Mouse (Mus musculus): Measurements from ENCODE around the gene Neurog3. TPM values are rescaled to one million over a fixed set of nuclear protein-coding genes. Genes with fewer than 3 reads are reported as not detected.

Gene Neurog3
- polyA plus RNA-seq, 1 experiment, result not detected

DNA sequence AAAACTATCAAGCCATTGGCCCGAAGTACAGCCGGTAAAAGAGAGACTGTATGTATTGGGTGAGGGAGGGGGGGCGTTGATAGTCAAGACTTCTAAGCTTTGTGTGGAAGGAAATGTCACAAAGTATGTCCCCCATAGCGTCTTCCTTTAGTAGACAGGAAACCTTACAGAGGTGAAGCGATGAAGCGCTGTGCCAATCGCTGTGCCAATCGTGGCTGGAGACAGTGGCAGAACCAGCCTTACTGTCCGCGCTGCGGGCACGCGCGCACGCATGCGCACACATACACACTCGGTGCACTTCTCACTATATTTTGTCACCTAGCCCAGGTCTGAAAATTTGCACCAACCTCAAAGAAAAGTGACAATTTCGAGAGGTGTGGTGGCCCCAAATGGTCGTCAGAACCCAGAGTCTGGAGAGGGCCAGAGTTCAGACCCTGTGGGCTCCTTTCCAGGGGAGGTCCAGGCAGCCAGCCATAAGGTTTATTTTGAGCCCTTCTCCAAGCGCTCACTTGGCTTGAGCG is 5.1 kb upstream of the Neurog3 start:
- no peak for TF ChIP-seq USF1 (IDR thresholded peaks at IDR 0.05; ENCODE audit: low read depth)
- TF ChIP-seq MYOD1 (IDR thresholded peaks at IDR 0.05; ENCODE audit: control insufficient read depth, insufficient read length, low read depth), result no peak
- no peak for TF ChIP-seq FOSL1 (IDR thresholded peaks at IDR 0.05; ENCODE audit: insufficient read depth, low read length, poor library complexity, severe bottlenecking)
- TF ChIP-seq CTCF (IDR thresholded peaks at IDR 0.05; ENCODE audit: control insufficient read depth, insufficient read depth, insufficient read length), result no peak
- no peak for TF ChIP-seq MYOG (IDR thresholded peaks at IDR 0.05; ENCODE audit: control insufficient read depth, extremely low read depth, insufficient read length)
- TF ChIP-seq CEBPB (IDR thresholded peaks at IDR 0.05; ENCODE audit: low read depth), result no peak
- TF ChIP-seq MAX (IDR thresholded peaks at IDR 0.05), result no peak

DNA sequence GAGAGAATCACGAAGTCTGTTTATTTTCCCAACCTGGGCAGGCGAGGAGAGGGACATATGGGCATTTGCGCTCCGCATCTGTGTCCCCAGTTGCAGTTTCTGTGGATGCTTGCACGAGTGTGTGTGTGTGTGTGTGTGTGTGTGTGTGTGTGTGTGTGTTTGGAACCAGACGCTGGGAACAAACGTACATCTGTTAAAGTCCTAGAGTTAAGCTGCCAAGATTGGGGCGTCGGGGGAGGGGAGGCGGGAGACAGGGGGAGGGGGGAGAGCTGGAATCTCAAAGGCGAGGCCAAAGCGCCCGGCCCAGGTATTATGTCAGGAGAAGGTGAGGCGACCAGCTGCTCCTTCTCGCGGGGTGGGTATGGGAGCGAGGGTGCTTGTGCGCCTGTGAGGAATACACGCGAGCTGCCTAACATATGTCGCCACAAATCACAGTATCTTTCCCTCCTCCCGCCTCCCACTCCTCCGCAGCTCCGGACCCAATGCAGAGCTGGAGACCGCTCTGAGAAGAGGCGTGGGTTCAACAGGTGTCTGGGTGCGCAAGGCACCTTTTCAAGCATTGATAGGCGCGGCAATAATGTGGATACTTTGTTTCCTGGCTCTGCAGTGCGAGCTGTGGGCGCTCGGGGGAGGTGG is 4.5 kb upstream of the Neurog3 start:
- Histone ChIP-seq H3K36me3 (ENCODE audit: control insufficient read depth, insufficient read depth) (no peaks in the 10 kb centered on the region), H3K79me2 (ENCODE audit: control insufficient read depth, insufficient read depth) (no peaks in the 10 kb centered on the region), H3ac (ENCODE audit: control insufficient read depth, insufficient read length, low read depth) (no peak overlapping the region), H3K27me3 (ENCODE audit: control insufficient read depth, insufficient read depth, insufficient read length) (peaks cover 32% of the 10 kb centered on the region), H3K4me3 (ENCODE audit: insufficient read depth, poor library complexity, severe bottlenecking) (no peak overlapping the region), H3K79me3 (ENCODE audit: low read depth) (no peaks in the 10 kb centered on the region)
- TF ChIP-seq FOSL1 (IDR thresholded peaks at IDR 0.05; ENCODE audit: insufficient read depth, low read length, poor library complexity, severe bottlenecking) (no peak), MYOG (IDR thresholded peaks at IDR 0.05; ENCODE audit: control insufficient read depth, extremely low read depth, insufficient read length) (no peak), CTCF (IDR thresholded peaks at IDR 0.05; ENCODE audit: control insufficient read depth, insufficient read depth, insufficient read length) (no peak), USF1 (IDR thresholded peaks at IDR 0.05; ENCODE audit: low read depth) (no peak), MAX (IDR thresholded peaks at IDR 0.05) (no peak), MYOD1 (IDR thresholded peaks at IDR 0.05; ENCODE audit: control insufficient read depth, insufficient read length, low read depth) (no peak), CEBPB (IDR thresholded peaks at IDR 0.05; ENCODE audit: low read depth) (no peak)

More for the DNA sequence above, 5.1 kb upstream of the Neurog3 start:
- Histone ChIP-seq H3ac (ENCODE audit: control insufficient read depth, insufficient read length, low read depth) (no peak overlapping the region), H3K79me3 (ENCODE audit: low read depth) (no peaks in the 10 kb centered on the region), H3K27me3 (ENCODE audit: control insufficient read depth, insufficient read depth, insufficient read length) (peaks cover 25% of the 10 kb centered on the region), H3K4me3 (ENCODE audit: insufficient read depth, poor library complexity, severe bottlenecking) (no peak overlapping the region), H3K79me2 (ENCODE audit: control insufficient read depth, insufficient read depth) (no peaks in the 10 kb centered on the region), H3K36me3 (ENCODE audit: control insufficient read depth, insufficient read depth) (no peaks in the 10 kb centered on the region)

DNA sequence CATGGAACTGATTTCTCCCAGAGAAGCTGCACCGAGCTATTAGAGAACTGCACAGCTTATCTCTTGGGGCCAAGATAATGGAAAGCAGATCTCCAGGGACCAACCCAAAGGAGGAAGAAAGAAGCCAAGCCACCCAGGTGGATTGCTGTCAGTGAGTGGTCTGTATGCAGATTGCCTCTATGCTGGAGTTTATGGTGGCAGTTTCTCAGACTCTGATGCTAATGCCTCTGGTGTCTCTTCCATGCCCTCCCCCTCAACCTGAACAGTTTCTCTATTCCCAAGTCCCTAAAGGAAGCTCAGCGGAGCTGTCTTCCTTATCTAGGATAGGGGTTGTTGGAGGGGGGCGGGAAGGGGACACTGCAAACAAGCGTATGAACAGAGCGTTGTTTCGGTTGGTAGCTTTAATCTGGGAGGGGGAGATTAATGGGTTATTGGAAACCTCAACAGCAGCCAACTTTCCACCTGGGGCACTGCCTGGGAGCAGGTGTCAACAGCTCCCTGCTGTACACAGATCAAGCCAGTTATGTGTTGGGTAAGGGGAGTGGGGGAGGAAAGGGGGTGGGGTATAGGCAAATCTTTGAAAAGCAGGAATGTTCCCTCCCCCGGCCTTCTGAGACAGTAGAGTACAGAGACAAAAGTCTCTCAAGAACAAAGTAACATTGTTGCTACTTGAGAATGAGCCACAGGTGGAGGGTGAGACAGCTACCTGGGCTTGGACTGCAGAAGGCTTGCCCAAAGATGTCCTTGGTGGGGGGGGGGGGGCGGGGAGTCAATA is 3.0 kb downstream of the Neurog3 start:
- TF ChIP-seq CEBPB (IDR thresholded peaks at IDR 0.05; ENCODE audit: low read depth), result no peak
- no peak for TF ChIP-seq CTCF (IDR thresholded peaks at IDR 0.05; ENCODE audit: control insufficient read depth, insufficient read depth, insufficient read length)
- TF ChIP-seq USF1 (IDR thresholded peaks at IDR 0.05; ENCODE audit: low read depth), result no peak
- TF ChIP-seq MAX (IDR thresholded peaks at IDR 0.05), result no peak
- no peak for TF ChIP-seq MYOG (IDR thresholded peaks at IDR 0.05; ENCODE audit: control insufficient read depth, extremely low read depth, insufficient read length)
- no peak for TF ChIP-seq MYOD1 (IDR thresholded peaks at IDR 0.05; ENCODE audit: control insufficient read depth, insufficient read length, low read depth)
- no peak for TF ChIP-seq FOSL1 (IDR thresholded peaks at IDR 0.05; ENCODE audit: insufficient read depth, low read length, poor library complexity, severe bottlenecking)
- no peak overlapping the region for H3K4me3 ChIP-seq (ENCODE audit: insufficient read depth, poor library complexity, severe bottlenecking)
- no peaks in the 10 kb centered on the region for H3K79me3 ChIP-seq (ENCODE audit: low read depth)
- no peaks in the 10 kb centered on the region for H3K79me2 ChIP-seq (ENCODE audit: control insufficient read depth, insufficient read depth)
- H3ac ChIP-seq (ENCODE audit: control insufficient read depth, insufficient read length, low read depth), result no peak overlapping the region
- H3K36me3 ChIP-seq (ENCODE audit: control insufficient read depth, insufficient read depth), result no peaks in the 10 kb centered on the region
- peaks cover 34% of the 10 kb centered on the region for H3K27me3 ChIP-seq (ENCODE audit: control insufficient read depth, insufficient read depth, insufficient read length)

- no peak overlapping the region for H3K4me3 ChIP-seq (ENCODE audit: insufficient read depth, poor library complexity, severe bottlenecking)
- H3K27me3 ChIP-seq (ENCODE audit: control insufficient read depth, insufficient read depth, insufficient read length), result peaks cover 24% of the 10 kb centered on the region
- no peaks in the 10 kb centered on the region for H3K79me3 ChIP-seq (ENCODE audit: low read depth)
- TF ChIP-seq FOSL1 (IDR thresholded peaks at IDR 0.05; ENCODE audit: insufficient read depth, low read length, poor library complexity, severe bottlenecking), result no peak
- no peak for TF ChIP-seq CEBPB (IDR thresholded peaks at IDR 0.05; ENCODE audit: low read depth)
- no peak for TF ChIP-seq MAX (IDR thresholded peaks at IDR 0.05)
- no peak for TF ChIP-seq MYOD1 (IDR thresholded peaks at IDR 0.05; ENCODE audit: control insufficient read depth, insufficient read length, low read depth)
- TF ChIP-seq USF1 (IDR thresholded peaks at IDR 0.05; ENCODE audit: low read depth), result no peak
- no peak for TF ChIP-seq CTCF (IDR thresholded peaks at IDR 0.05; ENCODE audit: control insufficient read depth, insufficient read depth, insufficient read length)
- no peak for TF ChIP-seq MYOG (IDR thresholded peaks at IDR 0.05; ENCODE audit: control insufficient read depth, extremely low read depth, insufficient read length)
- H3ac ChIP-seq (ENCODE audit: control insufficient read depth, insufficient read length, low read depth), result no peak overlapping the region
- no peaks in the 10 kb centered on the region for H3K79me2 ChIP-seq (ENCODE audit: control insufficient read depth, insufficient read depth)
- H3K36me3 ChIP-seq (ENCODE audit: control insufficient read depth, insufficient read depth), result no peaks in the 10 kb centered on the region
These were observed 4.3 kb downstream of the Neurog3 start for GRCm38 (mm10) chr10:62137150-62137549.

- TF ChIP-seq CEBPB (IDR thresholded peaks at IDR 0.05; ENCODE audit: low read depth) (no peak), USF1 (IDR thresholded peaks at IDR 0.05; ENCODE audit: low read depth) (no peak), FOSL1 (IDR thresholded peaks at IDR 0.05; ENCODE audit: insufficient read depth, low read length, poor library complexity, severe bottlenecking) (no peak)
- no peaks in the 10 kb centered on the region for H3K79me3 ChIP-seq (ENCODE audit: low read depth)
- H3K27me3 ChIP-seq (ENCODE audit: control insufficient read depth, insufficient read depth, insufficient read length), result peaks cover 15% of the 10 kb centered on the region
- no peak overlapping the region for H3K4me3 ChIP-seq (ENCODE audit: insufficient read depth, poor library complexity, severe bottlenecking)
- no peak overlapping the region for H3ac ChIP-seq (ENCODE audit: control insufficient read depth, insufficient read length, low read depth)
- H3K79me2 ChIP-seq (ENCODE audit: control insufficient read depth, insufficient read depth), result no peaks in the 10 kb centered on the region
- no peaks in the 10 kb centered on the region for H3K36me3 ChIP-seq (ENCODE audit: control insufficient read depth, insufficient read depth)
These were observed 5.2 kb downstream of the Neurog3 start for GRCm38 (mm10) chr10:62138040-62138439.
